Mouse (Mus musculus) hindbrain, embryonic 15.5 days (tissue): ENCODE measurements at regions not wholly inside any gene's neighbourhood (a gene's known extent, or its start where the extent isn't known, plus 50 kb on each side); places are given as distances from the start of the nearest gene placed in this dataset.

Source experiments
- ATAC-seq: fragments of 200-750 bp; cut with Nextera tagmentation; 2 replicates; pipeline ENCODE4 v1.8.0; 2017; ENCODE audit warnings: low read depth, moderate number of reproducible peaks, moderate TSS enrichment; ENCODE audit not compliant: low FRiP score
- H3K27ac ChIP-seq: fragments of 300-500 bp; sonication (generic); replicated peaks from 2 replicates; pipeline ENCODE4 v1.5.1; 2015; ENCODE audit warnings: mild to moderate bottlenecking, inconsistent platforms
- H3K27me3 ChIP-seq: fragments of 300-500 bp; sonication (generic); 2 replicates; pipeline ENCODE4 v1.6.1; 2015; ENCODE audit warnings: control low read depth, inconsistent platforms
- H3K36me3 ChIP-seq: fragments of 300-500 bp; sonication (generic); 2 replicates; pipeline ENCODE4 v1.6.1; 2015; ENCODE audit warnings: control low read depth, inconsistent platforms
- H3K4me1 ChIP-seq: fragments of 300-500 bp; sonication (generic); replicated peaks from 2 replicates; pipeline ENCODE4 v1.6.1; 2015; ENCODE audit warnings: control low read depth, inconsistent platforms
- H3K4me2 ChIP-seq: fragments of 300-500 bp; sonication (generic); 2 replicates; pipeline ENCODE4 v1.6.1; 2015; ENCODE audit warnings: moderate library complexity, mild to moderate bottlenecking, inconsistent platforms
- H3K4me3 ChIP-seq: fragments of 300-500 bp; sonication (generic); 2 replicates; pipeline ENCODE4 v1.5.1; 2015; ENCODE audit warnings: mild to moderate bottlenecking, inconsistent platforms
- H3K9ac ChIP-seq: fragments of 300-500 bp; sonication (generic); 2 replicates; pipeline ENCODE4 v1.6.1; 2015; ENCODE audit warnings: inconsistent platforms
- H3K9me3 ChIP-seq: fragments of 300-500 bp; sonication (generic); 2 replicates; pipeline ENCODE4 v1.6.1; 2016; ENCODE audit warnings: control low read depth, inconsistent platforms
- WGBS: fragments of 180-500 bp; shearing (Covaris S2); methylation state at CpG from one replicate; pipeline ENCODE4 v1.1.7; 2015; 5-methylcytosine and 5-hydroxymethylcytosine counted together

DNA sequence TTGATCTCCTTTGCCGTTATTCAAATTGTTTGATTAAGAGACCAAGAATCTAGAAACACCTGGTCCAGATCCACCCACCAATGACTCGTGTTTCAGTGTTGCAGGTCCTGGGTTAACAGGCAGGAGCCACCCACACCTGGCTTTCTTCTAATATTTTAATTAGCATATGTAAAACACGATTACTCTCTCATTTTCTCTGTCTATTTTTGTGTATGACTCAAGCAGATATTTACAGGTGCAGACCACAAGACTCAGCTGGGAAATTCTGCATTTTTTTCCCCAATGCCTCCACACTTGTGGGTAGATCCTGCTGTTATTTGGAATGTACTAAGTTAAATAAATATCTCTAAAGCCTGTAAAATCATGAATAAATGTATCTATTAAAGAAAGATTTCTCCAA lies 245.3 kb upstream of the Crbn start:
- Histone ChIP-seq H3K27ac (no peak overlapping the region), H3K4me2 (no peak overlapping the region), H3K36me3 (no peaks in the 10 kb centered on the region), H3K9me3 (no peaks in the 10 kb centered on the region), H3K4me3 (no peak overlapping the region), H3K27me3 (no peaks in the 10 kb centered on the region), H3K4me1 (no peaks in the 10 kb centered on the region), H3K9ac (no peak overlapping the region)
- no peak for ATAC-seq
- 81% methylated on average over 3 of the region's 3 CpGs for WGBS

DNA sequence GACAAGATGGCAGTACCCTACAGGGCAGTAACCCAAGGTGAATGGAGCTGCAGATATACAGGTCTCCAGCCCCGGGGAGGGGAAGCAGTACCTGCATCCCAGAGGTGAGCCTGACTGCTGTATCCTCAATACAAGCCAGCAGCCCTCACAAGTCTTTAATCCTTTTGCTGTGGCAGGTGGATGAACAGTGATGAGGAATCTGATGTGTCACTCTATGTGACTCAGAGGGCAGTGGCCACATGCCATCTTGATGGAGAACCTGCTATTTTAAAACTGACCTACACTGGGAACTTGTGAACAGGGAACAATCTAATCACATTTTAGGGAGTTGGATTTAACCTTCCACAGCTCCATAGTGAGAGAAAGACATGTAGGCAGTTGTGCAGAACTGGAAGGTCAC lies 251.7 kb upstream of the Crbn start:
- 96% methylated on average over 1 of the region's 1 CpGs for WGBS
- H3K9me3 ChIP-seq: no peaks in the 10 kb centered on the region
- H3K36me3 ChIP-seq: no peaks in the 10 kb centered on the region
- H3K4me2 ChIP-seq: no peak overlapping the region
- ATAC-seq: no peak
- no peaks in the 10 kb centered on the region for H3K4me1 ChIP-seq
- H3K4me3 ChIP-seq: no peak overlapping the region
- H3K9ac ChIP-seq: no peak overlapping the region
- no peak overlapping the region for H3K27ac ChIP-seq
- no peaks in the 10 kb centered on the region for H3K27me3 ChIP-seq

DNA sequence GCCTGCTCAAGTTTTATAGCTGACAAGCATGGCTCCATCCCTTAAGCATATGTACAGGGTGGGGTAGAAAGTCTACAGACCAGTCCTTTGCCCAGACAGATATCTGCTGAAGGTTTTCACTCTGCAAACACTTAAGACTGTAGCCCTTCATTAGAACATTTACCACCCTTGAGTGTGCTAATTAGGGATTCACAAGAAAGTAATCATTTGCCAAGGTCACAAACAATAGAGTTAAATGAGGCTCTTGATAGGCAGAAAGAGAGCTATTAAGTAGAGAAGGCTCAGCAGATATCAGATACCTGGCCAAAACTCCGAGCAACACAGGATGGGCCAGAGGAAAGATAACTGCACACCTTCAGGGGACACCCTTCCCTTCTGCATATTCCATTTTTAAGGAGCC lies 252.3 kb upstream of the Crbn start:
- H3K9ac ChIP-seq: no peak overlapping the region
- no peaks in the 10 kb centered on the region for H3K36me3 ChIP-seq
- H3K27me3 ChIP-seq: no peaks in the 10 kb centered on the region
- no peak overlapping the region for H3K4me3 ChIP-seq
- H3K9me3 ChIP-seq: no peaks in the 10 kb centered on the region
- H3K4me2 ChIP-seq: no peak overlapping the region
- no peak for ATAC-seq
- no peak overlapping the region for H3K27ac ChIP-seq
- H3K4me1 ChIP-seq: no peaks in the 10 kb centered on the region
- 92% methylated on average over 1 of the region's 1 CpGs for WGBS

- Histone ChIP-seq H3K27ac (no peak overlapping the region), H3K4me2 (no peak overlapping the region), H3K27me3 (no peaks in the 10 kb centered on the region), H3K9ac (no peak overlapping the region), H3K4me1 (no peaks in the 10 kb centered on the region), H3K9me3 (0 out of 2 replicates have a peak, but pooled peaks cover 3% of the 10 kb centered on the region), H3K36me3 (no peaks in the 10 kb centered on the region), H3K4me3 (no peak overlapping the region)
- WGBS: 66% methylated on average over 3 of the region's 3 CpGs
- ATAC-seq: no peak
Observed at GRCm38 (mm10) chr6:107059001-107059765, 259.3 kb upstream of the Crbn start.

- no peak overlapping the region for H3K9ac ChIP-seq
- H3K4me1 ChIP-seq: no peaks in the 10 kb centered on the region
- no peak overlapping the region for H3K4me2 ChIP-seq
- 88% methylated on average over 6 of the region's 6 CpGs for WGBS
- H3K4me3 ChIP-seq: no peak overlapping the region
- no peaks in the 10 kb centered on the region for H3K36me3 ChIP-seq
- H3K27me3 ChIP-seq: no peaks in the 10 kb centered on the region
- ATAC-seq: no peak
- 0 out of 2 replicates have a peak, but pooled peaks cover 1% of the 10 kb centered on the region for H3K9me3 ChIP-seq
- no peak overlapping the region for H3K27ac ChIP-seq
Observed at GRCm38 (mm10) chr6:107062886-107063565, 263.1 kb upstream of the Crbn start.

DNA sequence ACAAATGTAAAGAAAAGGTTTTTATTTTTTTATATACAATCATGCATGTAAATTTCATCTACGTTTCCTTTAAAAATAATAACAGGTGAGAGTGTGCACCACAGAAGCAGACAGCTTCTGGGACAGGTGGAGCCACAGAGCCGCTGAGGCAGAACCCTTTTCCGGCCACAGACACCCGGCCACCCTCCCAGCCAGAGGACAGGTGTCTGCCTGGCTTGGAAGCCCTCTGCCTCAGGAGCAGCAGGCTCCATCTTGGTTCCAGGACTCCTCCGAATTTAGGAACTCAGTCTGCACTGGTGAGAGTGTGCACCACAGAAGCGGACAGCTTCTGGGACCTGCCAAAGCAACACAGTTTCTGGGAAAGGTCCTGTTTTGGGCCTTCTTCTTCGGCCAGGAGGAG lies 270.6 kb upstream of the Crbn start:
- no peak overlapping the region for H3K27ac ChIP-seq
- H3K27me3 ChIP-seq: no peaks in the 10 kb centered on the region
- no peaks in the 10 kb centered on the region for H3K36me3 ChIP-seq
- no peak for ATAC-seq
- H3K9me3 ChIP-seq: no peaks in the 10 kb centered on the region
- no peak overlapping the region for H3K9ac ChIP-seq
- no peak overlapping the region for H3K4me3 ChIP-seq
- no peaks in the 10 kb centered on the region for H3K4me1 ChIP-seq
- 88% methylated on average over 7 of the region's 7 CpGs for WGBS
- H3K4me2 ChIP-seq: no peak overlapping the region

DNA sequence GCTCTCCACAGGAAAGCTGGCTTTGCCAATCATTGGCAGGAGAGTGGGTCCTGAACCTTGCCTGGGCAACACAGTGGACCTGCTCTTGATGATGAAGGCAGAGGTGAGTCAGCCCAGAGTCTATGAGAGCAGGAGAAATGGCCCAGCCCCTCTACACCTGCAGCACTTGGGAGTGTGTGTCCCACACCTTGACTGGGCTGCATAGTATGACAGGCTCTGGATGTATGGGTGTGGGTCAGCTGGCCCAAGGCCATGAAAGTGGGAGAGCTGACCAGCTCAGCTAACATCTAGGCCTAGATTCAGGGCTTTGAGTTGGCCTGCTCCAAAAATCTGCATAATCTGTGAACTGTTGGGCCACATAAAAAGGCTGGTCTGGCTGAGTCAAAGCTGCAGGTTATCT lies 292.7 kb upstream of the Crbn start:
- Histone ChIP-seq H3K27ac (no peak overlapping the region), H3K4me2 (no peak overlapping the region), H3K27me3 (no peaks in the 10 kb centered on the region), H3K9ac (no peak overlapping the region), H3K36me3 (no peaks in the 10 kb centered on the region), H3K4me1 (no peaks in the 10 kb centered on the region), H3K4me3 (no peak overlapping the region), H3K9me3 (no peaks in the 10 kb centered on the region)
- ATAC-seq: no peak

GRCm38 (mm10) chr6:107128716-107129115 lies 328.8 kb upstream of the Crbn start:
- no peaks in the 10 kb centered on the region for H3K4me1 ChIP-seq
- no peaks in the 10 kb centered on the region for H3K27me3 ChIP-seq
- WGBS: 83% methylated on average over 1 of the region's 1 CpGs
- H3K27ac ChIP-seq: no peak overlapping the region
- no peaks in the 10 kb centered on the region for H3K9me3 ChIP-seq
- no peak overlapping the region for H3K4me2 ChIP-seq
- H3K36me3 ChIP-seq: no peaks in the 10 kb centered on the region
- no peak overlapping the region for H3K4me3 ChIP-seq
- ATAC-seq: no peak
- H3K9ac ChIP-seq: no peak overlapping the region

DNA sequence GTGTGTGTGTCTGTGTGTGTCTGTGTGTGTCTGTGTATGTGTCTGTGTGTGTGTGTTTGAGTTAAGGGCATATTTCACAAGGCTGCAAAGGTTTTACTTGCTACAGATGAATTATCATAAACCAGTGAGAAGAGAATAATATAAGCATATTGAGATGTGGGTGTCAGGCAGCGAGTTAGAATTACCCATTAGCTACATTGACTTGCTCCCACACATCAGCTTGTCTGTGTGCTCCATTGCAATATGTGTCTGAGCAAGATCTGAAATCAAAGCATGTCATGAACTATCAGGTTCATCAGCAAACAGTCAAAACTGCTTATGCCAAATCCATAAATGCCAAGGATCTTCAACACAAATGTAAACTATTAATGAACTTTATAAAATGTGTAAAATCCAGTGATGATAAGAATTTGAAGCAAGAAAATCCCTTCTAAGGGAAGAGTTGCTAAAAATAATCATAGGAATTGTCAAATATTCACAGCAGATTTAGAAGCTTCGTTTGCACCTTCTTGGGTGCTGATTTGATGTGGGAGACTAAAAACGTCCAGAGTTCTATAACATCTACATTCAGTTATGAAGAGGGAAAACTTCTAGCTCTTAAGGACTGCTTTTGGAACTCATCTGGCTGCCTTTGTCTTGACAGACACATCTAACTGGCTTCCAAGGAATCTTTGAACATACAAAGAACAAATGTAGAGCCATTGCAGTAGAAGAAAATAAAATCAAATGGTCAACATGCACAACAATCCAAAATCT lies 361.7 kb upstream of the Lrrn1 start:
- no peaks in the 10 kb centered on the region for H3K27me3 ChIP-seq
- 79% methylated on average over 3 of the region's 3 CpGs for WGBS
- H3K9me3 ChIP-seq: no peaks in the 10 kb centered on the region
- no peak for ATAC-seq
- H3K36me3 ChIP-seq: no peaks in the 10 kb centered on the region
- H3K9ac ChIP-seq: no peak overlapping the region
- H3K4me1 ChIP-seq: no peaks in the 10 kb centered on the region
- no peak overlapping the region for H3K4me2 ChIP-seq
- H3K4me3 ChIP-seq: no peak overlapping the region
- no peak overlapping the region for H3K27ac ChIP-seq

- Histone ChIP-seq H3K4me3 (no peak overlapping the region), H3K9ac (no peak overlapping the region), H3K27me3 (no peaks in the 10 kb centered on the region), H3K4me1 (no peaks in the 10 kb centered on the region), H3K27ac (no peak overlapping the region), H3K9me3 (no peaks in the 10 kb centered on the region), H3K4me2 (no peak overlapping the region), H3K36me3 (no peaks in the 10 kb centered on the region)
- WGBS: 71% methylated on average over 2 of the region's 2 CpGs
- no peak for ATAC-seq
Observed at GRCm38 (mm10) chr6:107218309-107218708, 311.3 kb upstream of the Lrrn1 start.

- Histone ChIP-seq H3K9me3 (no peaks in the 10 kb centered on the region), H3K36me3 (no peaks in the 10 kb centered on the region), H3K4me1 (no peaks in the 10 kb centered on the region), H3K27ac (no peak overlapping the region), H3K4me3 (no peak overlapping the region), H3K4me2 (no peak overlapping the region), H3K27me3 (no peaks in the 10 kb centered on the region), H3K9ac (no peak overlapping the region)
- ATAC-seq: no peak
- 71% methylated on average over 4 of the region's 4 CpGs for WGBS
Observed at GRCm38 (mm10) chr6:107218721-107219120, 310.8 kb upstream of the Lrrn1 start.

DNA sequence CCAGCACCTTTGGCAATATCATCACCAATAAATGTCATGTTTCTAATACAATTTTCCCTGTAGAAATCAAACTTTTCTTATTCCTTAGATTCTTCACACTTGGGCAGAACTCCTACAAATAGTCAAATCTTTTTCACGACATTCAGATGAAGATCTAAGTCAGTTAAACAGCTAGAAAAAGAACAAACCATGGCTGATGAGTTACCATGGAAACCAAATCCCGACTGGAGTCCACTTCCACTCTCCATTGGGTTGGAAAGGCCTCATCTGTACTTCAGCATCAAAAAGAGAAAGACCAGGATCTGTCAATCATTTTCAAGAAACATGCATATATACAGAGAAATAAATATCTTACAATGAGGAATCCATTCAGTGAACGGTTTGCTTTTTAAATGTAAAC lies 307.0 kb upstream of the Lrrn1 start:
- H3K27ac ChIP-seq: no peak overlapping the region
- H3K4me2 ChIP-seq: no peak overlapping the region
- H3K9me3 ChIP-seq: no peaks in the 10 kb centered on the region
- WGBS: 36% methylated on average over 3 of the region's 3 CpGs
- no peak overlapping the region for H3K9ac ChIP-seq
- no peak overlapping the region for H3K4me3 ChIP-seq
- H3K36me3 ChIP-seq: no peaks in the 10 kb centered on the region
- no peaks in the 10 kb centered on the region for H3K27me3 ChIP-seq
- no peak for ATAC-seq
- no peaks in the 10 kb centered on the region for H3K4me1 ChIP-seq
